In the genomic region with DNA sequence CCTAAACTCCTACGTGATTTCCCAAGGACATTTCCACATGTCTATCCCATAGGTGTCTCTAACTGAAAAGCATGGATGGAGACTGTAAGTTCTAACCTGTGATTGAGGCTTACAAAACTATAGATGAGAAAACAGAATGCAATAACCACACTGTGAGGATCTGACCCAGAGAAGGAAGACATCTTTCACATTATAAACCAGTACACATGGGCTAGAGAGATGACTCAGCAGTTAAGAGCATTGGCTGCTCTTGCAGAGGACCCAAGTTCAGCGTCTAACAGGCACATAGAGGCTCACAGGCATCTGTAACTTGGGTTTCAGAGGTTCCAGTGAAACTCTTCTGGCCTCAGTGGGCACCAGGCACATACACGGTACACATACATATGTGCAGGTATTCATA, we compare ENCODE assay signal across 23 mouse cellular contexts. TPM values are rescaled to one million over a fixed set of nuclear protein-coding genes. Genes with fewer than 3 reads are reported as not detected.
"Had no signal": no experiment of that assay in that cellular context is flagged by ENCODE, and none has a peak within 500 bp of the region (broad histone marks: within the 10 kb centered on the region; RNA-seq: fewer than 3 reads in every experiment).

No protein-coding gene starts in this region.

- H3K36me3 ChIP-seq: lung, embryonic 15.5 days; midbrain, embryonic 13.5 days; midbrain, embryonic 15.5 days; neural tube, embryonic 12.5 days; stomach, embryonic 15.5 days had no signal

- DNase-seq: liver, postnatal 0 days; lung, adult 2 months; lung, postnatal 14 days; lung, postnatal 36 days; right cerebral cortex, postnatal 14 days; thymus, adult 2 months; thymus, postnatal 25 days; thymus, postnatal 4 days had no signal

- H3K4me2 ChIP-seq: lung, embryonic 15.5 days; midbrain, embryonic 13.5 days; midbrain, embryonic 15.5 days; neural tube, embryonic 12.5 days; stomach, embryonic 15.5 days had no signal

- H3K27ac ChIP-seq: lung, embryonic 15.5 days; macrophage; midbrain, embryonic 13.5 days; midbrain, embryonic 15.5 days; neural tube, embryonic 12.5 days; stomach, embryonic 15.5 days; stomach, postnatal 0 days had no signal

- H3K9ac ChIP-seq: liver, postnatal 0 days; lung, embryonic 15.5 days; midbrain, embryonic 13.5 days; midbrain, embryonic 15.5 days; neural tube, embryonic 12.5 days; stomach, embryonic 15.5 days had no signal

- H3K4me3 ChIP-seq: lung, embryonic 15.5 days; megakaryocyte, embryonic 14.5 days; midbrain, embryonic 13.5 days; midbrain, embryonic 15.5 days; neural tube, embryonic 12.5 days; stomach, embryonic 15.5 days had no signal

- H3K27me3 ChIP-seq: lung, embryonic 15.5 days; midbrain, embryonic 13.5 days; midbrain, embryonic 15.5 days; neural tube, embryonic 12.5 days; stomach, embryonic 15.5 days had no signal

- H3K9me3 ChIP-seq: lung, embryonic 15.5 days; megakaryocyte, embryonic 14.5 days; midbrain, embryonic 13.5 days; midbrain, embryonic 15.5 days; neural tube, embryonic 12.5 days; stomach, embryonic 15.5 days had no signal

RNA-seq across cellular contexts. Expression of a gene that starts 5.5 kb away (rescaled TPM):
- total RNA-seq: megakaryocyte progenitor cell, adult 5-6 weeks; midbrain, postnatal 0 days; monocyte, adult 5-6 weeks; neutrophil, adult 5-6 weeks had no signal
- polyA plus RNA-seq: liver, postnatal 0 days; lung, adult 2 months; lung, embryonic 15.5 days; macrophage; midbrain, embryonic 13.5 days; midbrain, embryonic 15.5 days; midbrain, postnatal 0 days; neural tube, embryonic 12.5 days; neural tube, embryonic 14.5 days; spleen, adult 2 months; stomach, embryonic 15.5 days; urinary bladder, adult 2 months had no signal
